Mouse (Mus musculus): Measurements from ENCODE around the gene Saa3.
A peak's percentile ranks its signal among the peaks of the same experiment; 100 is the strongest.
"Not testable (repeated sequence)": the region's sequence is repeated elsewhere in the genome, so short reads cannot be mapped to it uniquely, and the experiment has no call there.

The Saa3 gene

GRCm38 (mm10) chr7:46710390-46710844 lies 5.1 kb downstream of the Saa3 start, which contains the start of gene Saal1:
Gene Saal1 (minus strand): TSS chr7:46710680.
- DNase-seq = peak; percentile 95

GRCm38 (mm10) chr7:46700521-46701025 lies 14.9 kb downstream of the Saa3 start:
- no peak for DNase-seq

DNA sequence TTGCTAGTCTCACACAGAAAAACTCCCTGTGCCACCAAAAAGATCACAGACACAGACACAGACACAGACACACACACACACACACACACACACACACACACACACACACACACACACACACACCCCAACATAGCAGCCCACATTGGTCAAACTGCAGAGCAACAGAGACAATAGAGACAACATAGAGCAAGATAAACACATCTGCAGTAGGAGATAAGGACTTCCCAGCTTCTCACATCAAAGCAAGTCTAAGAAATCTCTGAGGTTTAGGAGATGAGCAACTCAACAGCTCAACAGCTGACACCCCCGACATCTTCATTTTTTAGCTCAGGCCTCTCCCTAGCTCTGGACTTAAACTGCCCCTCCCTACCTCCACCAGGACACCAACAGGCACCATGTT lies 18.7 kb downstream of the Saa3 start:
- DNase-seq = no peak

- no peak for DNase-seq
Observed at GRCm38 (mm10) chr7:46686827-46687226, 28.7 kb downstream of the Saa3 start.

GRCm38 (mm10) chr7:46680732-46681131 lies 34.8 kb downstream of the Saa3 start:
- DNase-seq = no peak

GRCm38 (mm10) chr7:46679044-46679443 lies 36.5 kb downstream of the Saa3 start:
- DNase-seq = not testable (repeated sequence)

DNA sequence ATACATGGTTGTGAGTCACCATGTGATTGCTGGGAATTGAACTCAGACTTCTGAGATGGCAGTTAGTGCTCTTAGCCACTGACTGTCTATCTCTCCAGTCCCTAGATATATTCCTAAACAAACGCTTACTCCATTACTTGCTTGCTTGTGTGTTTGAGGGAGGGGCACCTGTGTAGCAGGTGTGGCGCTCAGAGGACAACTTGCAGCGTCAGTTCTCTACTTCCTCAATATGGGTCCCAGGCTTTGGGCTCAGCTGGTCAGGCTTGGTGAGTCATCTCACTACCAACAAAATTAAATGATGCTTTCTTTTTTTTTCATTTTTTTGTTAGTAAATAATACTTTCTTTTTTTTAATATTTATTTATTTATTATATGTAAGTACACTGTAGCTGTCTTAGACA lies 37.1 kb downstream of the Saa3 start:
- DNase-seq = no peak

DNA sequence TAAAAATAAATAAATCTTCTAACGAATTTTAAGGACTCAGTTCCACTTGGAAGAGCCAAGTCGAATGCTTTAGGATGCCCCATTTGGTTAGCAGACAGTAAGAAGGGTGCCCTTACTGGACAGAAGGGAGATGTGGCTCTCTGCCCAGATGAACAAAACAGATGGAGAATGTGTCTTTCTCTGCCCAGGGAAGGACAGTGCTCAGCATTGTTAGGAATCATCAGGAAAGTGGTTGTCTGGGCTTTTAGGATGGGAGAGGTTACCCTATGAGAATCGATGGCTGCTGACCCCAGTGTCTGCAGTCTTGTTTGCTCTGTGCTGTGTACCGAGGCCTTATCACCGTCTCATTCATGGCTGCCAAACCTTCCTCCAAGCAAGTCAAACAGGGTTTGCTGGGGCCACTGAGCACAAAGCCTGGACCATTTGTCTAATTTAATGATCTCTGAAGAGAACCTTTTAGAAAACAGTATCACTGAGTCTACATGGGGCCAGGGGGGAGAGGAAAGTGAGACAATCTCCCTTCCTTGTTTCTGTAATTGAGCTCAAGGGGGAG lies 38.6 kb downstream of the Saa3 start:
- no peak for DNase-seq

- DNase-seq = no peak
Observed at GRCm38 (mm10) chr7:46675886-46676285, 39.6 kb downstream of the Saa3 start.

- no peak for DNase-seq
Observed at GRCm38 (mm10) chr7:46675061-46675460, 40.4 kb downstream of the Saa3 start.

- no peak for DNase-seq
Observed at GRCm38 (mm10) chr7:46672160-46672672, 43.3 kb downstream of the Saa3 start, which contains the start of gene Tph1. Gene Tph1 (minus strand): TSS chr7:46672537.

- peak; percentile 70 for DNase-seq
Observed at GRCm38 (mm10) chr7:46667256-46667655, 48.2 kb downstream of the Saa3 start.

GRCm38 (mm10) chr7:46665236-46665635 lies 50.3 kb downstream of the Saa3 start:
- DNase-seq = peak; percentile 68

Measured in retina, postnatal 1 day (tissue).